Mouse (Mus musculus): ENCODE measurements at regions not wholly inside any gene's neighbourhood (a gene's known extent, or its start where the extent isn't known, plus 50 kb on each side); places are given as distances from the start of the nearest gene placed in this dataset.

- Histone ChIP-seq H3K36me3 (ENCODE audit: control insufficient read depth, insufficient read depth, low read length) (no peaks in the 10 kb centered on the region), H3K4me3 (ENCODE audit: low read depth, low read length) (no peak overlapping the region), H3K27ac (ENCODE audit: insufficient read depth, low read depth, low read length) (no peak overlapping the region), H3K27me3 (ENCODE audit: control insufficient read depth, insufficient read depth, low read length) (no peaks in the 10 kb centered on the region), H3K4me1 (ENCODE audit: control insufficient read depth, insufficient read depth, insufficient read length, low read length) (no peaks in the 10 kb centered on the region)
- 82% methylated on average over 3 of the region's 3 CpGs for WGBS
- TF ChIP-seq CTCF (IDR thresholded peaks at IDR 0.05; ENCODE audit: extremely low read depth, insufficient read length, insufficient replicate concordance, low read depth, low read length) (no peak), POLR2A (IDR thresholded peaks at IDR 0.05; ENCODE audit: low read depth, low read length) (no peak)
These were observed 567.8 kb downstream of the Dcdc2c start for GRCm38 (mm10) chr12:27984261-27984841.

GRCm38 (mm10) chr12:27978257-27978931 lies 573.8 kb downstream of the Dcdc2c start:
- Histone ChIP-seq H3K27me3 (ENCODE audit: control insufficient read depth, insufficient read depth, low read length) (no peaks in the 10 kb centered on the region), H3K27ac (ENCODE audit: insufficient read depth, low read depth, low read length) (no peak overlapping the region), H3K4me1 (ENCODE audit: control insufficient read depth, insufficient read depth, insufficient read length, low read length) (no peaks in the 10 kb centered on the region), H3K4me3 (ENCODE audit: low read depth, low read length) (no peak overlapping the region), H3K36me3 (ENCODE audit: control insufficient read depth, insufficient read depth, low read length) (no peaks in the 10 kb centered on the region)
- TF ChIP-seq CTCF (IDR thresholded peaks at IDR 0.05; ENCODE audit: extremely low read depth, insufficient read length, insufficient replicate concordance, low read depth, low read length) = no peak
- no peak for TF ChIP-seq POLR2A (IDR thresholded peaks at IDR 0.05; ENCODE audit: low read depth, low read length)
- 61% methylated on average over 8 of the region's 8 CpGs for WGBS

- Histone ChIP-seq H3K36me3 (ENCODE audit: control insufficient read depth, insufficient read depth, low read length) (no peaks in the 10 kb centered on the region), H3K27ac (ENCODE audit: insufficient read depth, low read depth, low read length) (no peak overlapping the region), H3K27me3 (ENCODE audit: control insufficient read depth, insufficient read depth, low read length) (no peaks in the 10 kb centered on the region), H3K4me3 (ENCODE audit: low read depth, low read length) (no peak overlapping the region), H3K4me1 (ENCODE audit: control insufficient read depth, insufficient read depth, insufficient read length, low read length) (no peaks in the 10 kb centered on the region)
- WGBS = 51% methylated on average over 9 of the region's 9 CpGs
- TF ChIP-seq CTCF (IDR thresholded peaks at IDR 0.05; ENCODE audit: extremely low read depth, insufficient read length, insufficient replicate concordance, low read depth, low read length) = no peak
- TF ChIP-seq POLR2A (IDR thresholded peaks at IDR 0.05; ENCODE audit: low read depth, low read length) = no peak
These were observed 574.5 kb downstream of the Dcdc2c start for GRCm38 (mm10) chr12:27977548-27978256.

DNA sequence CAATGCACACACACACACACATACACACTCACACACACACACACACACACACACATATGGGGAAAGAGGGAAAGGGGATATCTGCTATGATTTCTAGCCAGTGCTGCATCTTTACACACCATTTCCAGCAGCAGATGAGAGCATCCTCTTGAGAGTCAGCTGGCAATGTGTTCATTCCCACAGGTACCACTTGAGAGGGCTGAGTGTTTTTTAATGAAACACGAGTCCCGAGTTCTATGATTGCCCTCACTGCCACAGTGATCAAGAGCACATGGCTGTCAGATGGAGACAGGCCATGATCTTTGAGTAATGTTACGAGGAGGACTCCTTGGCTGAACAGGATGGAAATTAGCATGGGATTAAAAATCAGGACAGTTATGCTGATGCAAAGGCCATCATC lies 589.3 kb downstream of the Dcdc2c start:
- TF ChIP-seq CTCF (IDR thresholded peaks at IDR 0.05; ENCODE audit: extremely low read depth, insufficient read length, insufficient replicate concordance, low read depth, low read length) (no peak), POLR2A (IDR thresholded peaks at IDR 0.05; ENCODE audit: low read depth, low read length) (no peak)

DNA sequence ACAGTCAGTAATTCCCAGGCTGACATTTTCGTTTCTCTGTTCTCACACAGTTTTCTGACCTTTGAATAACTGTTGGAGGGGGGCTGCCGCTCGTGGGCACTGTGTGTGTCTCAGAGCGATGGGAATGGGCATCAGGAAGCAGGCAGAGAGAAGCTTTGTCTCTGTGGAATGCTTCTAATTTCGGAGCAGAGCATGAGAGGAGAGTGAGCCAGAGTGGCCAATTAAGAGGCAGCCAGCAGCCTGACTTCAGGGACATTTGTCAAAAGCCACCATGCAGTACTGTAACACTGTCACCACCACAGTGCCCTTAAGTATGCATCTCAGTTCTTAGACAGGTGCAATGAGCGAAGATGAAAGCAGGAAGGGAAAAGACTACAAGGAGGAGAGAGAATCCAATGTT lies 592.1 kb downstream of the Dcdc2c start:
- H3K4me1 ChIP-seq (ENCODE audit: control insufficient read depth, insufficient read depth, insufficient read length, low read length) = no peaks in the 10 kb centered on the region

More for the DNA sequence above, 589.3 kb downstream of the Dcdc2c start:
- H3K27ac ChIP-seq (ENCODE audit: insufficient read depth, low read depth, low read length) = no peak overlapping the region
- 74% methylated on average over 3 of the region's 3 CpGs for WGBS
- H3K36me3 ChIP-seq (ENCODE audit: control insufficient read depth, insufficient read depth, low read length) = no peaks in the 10 kb centered on the region
- H3K4me3 ChIP-seq (ENCODE audit: low read depth, low read length) = no peak overlapping the region
- no peaks in the 10 kb centered on the region for H3K4me1 ChIP-seq (ENCODE audit: control insufficient read depth, insufficient read depth, insufficient read length, low read length)
- no peaks in the 10 kb centered on the region for H3K27me3 ChIP-seq (ENCODE audit: control insufficient read depth, insufficient read depth, low read length)

DNA sequence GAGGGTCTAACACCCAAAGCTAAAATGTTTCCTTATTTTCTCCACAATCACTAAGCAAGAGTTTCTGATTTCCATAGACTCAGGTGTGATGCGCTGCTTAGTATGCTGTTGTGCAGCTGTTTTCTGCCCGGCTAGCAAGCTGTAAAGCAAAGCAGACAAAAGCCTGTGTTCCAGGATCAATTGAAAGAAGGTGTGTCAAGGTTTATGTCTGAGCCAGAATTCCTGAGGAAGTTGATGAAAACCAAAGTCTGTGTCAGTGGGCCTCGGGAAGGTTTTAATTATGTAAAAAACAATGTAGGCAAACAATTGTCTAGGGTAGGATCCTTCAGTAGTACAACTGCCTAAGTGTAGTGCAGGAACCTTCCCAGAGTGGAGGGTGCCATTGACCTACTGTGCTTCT lies 604.6 kb downstream of the Dcdc2c start:
- H3K4me1 ChIP-seq (ENCODE audit: control insufficient read depth, insufficient read depth, insufficient read length, low read length) = no peaks in the 10 kb centered on the region
- no peaks in the 10 kb centered on the region for H3K27me3 ChIP-seq (ENCODE audit: control insufficient read depth, insufficient read depth, low read length)
- TF ChIP-seq CTCF (IDR thresholded peaks at IDR 0.05; ENCODE audit: extremely low read depth, insufficient read length, insufficient replicate concordance, low read depth, low read length) (no peak), POLR2A (IDR thresholded peaks at IDR 0.05; ENCODE audit: low read depth, low read length) (no peak)
- no peak overlapping the region for H3K27ac ChIP-seq (ENCODE audit: insufficient read depth, low read depth, low read length)
- H3K36me3 ChIP-seq (ENCODE audit: control insufficient read depth, insufficient read depth, low read length) = no peaks in the 10 kb centered on the region
- WGBS = 37% methylated on average over 3 of the region's 3 CpGs
- H3K4me3 ChIP-seq (ENCODE audit: low read depth, low read length) = no peak overlapping the region

More for the DNA sequence above, 592.1 kb downstream of the Dcdc2c start:
- no peaks in the 10 kb centered on the region for H3K36me3 ChIP-seq (ENCODE audit: control insufficient read depth, insufficient read depth, low read length)
- H3K27ac ChIP-seq (ENCODE audit: insufficient read depth, low read depth, low read length) = no peak overlapping the region
- 39% methylated on average over 6 of the region's 6 CpGs for WGBS
- no peak overlapping the region for H3K4me3 ChIP-seq (ENCODE audit: low read depth, low read length)
- no peaks in the 10 kb centered on the region for H3K27me3 ChIP-seq (ENCODE audit: control insufficient read depth, insufficient read depth, low read length)
- TF ChIP-seq CTCF (IDR thresholded peaks at IDR 0.05; ENCODE audit: extremely low read depth, insufficient read length, insufficient replicate concordance, low read depth, low read length) (no peak), POLR2A (IDR thresholded peaks at IDR 0.05; ENCODE audit: low read depth, low read length) (no peak)

GRCm38 (mm10) chr12:27946866-27947459 lies 604.6 kb upstream of the Sox11 start:
- Histone ChIP-seq H3K4me3 (ENCODE audit: low read depth, low read length) (no peak overlapping the region), H3K27ac (ENCODE audit: insufficient read depth, low read depth, low read length) (no peak overlapping the region), H3K27me3 (ENCODE audit: control insufficient read depth, insufficient read depth, low read length) (no peaks in the 10 kb centered on the region), H3K4me1 (ENCODE audit: control insufficient read depth, insufficient read depth, insufficient read length, low read length) (no peaks in the 10 kb centered on the region), H3K36me3 (ENCODE audit: control insufficient read depth, insufficient read depth, low read length) (no peaks in the 10 kb centered on the region)
- WGBS = 43% methylated on average over 7 of the region's 7 CpGs
- no peak for TF ChIP-seq CTCF (IDR thresholded peaks at IDR 0.05; ENCODE audit: extremely low read depth, insufficient read length, insufficient replicate concordance, low read depth, low read length)
- no peak for TF ChIP-seq POLR2A (IDR thresholded peaks at IDR 0.05; ENCODE audit: low read depth, low read length)

Measured in small intestine, adult 2 months (tissue).